Mouse (Mus musculus) brain, embryonic 14.5 days (tissue): ENCODE results near the gene Slc9b1.

Experiments used
- CTCF ChIP-seq: fragments of 200-500 bp; IDR thresholded peaks from 2 replicates; pipeline ENCODE4 v1.5.1; 2012; ENCODE audit warnings: inconsistent platforms, mild to moderate bottlenecking, moderate library complexity, borderline replicate concordance; ENCODE audit not compliant: insufficient read depth, insufficient read length; ENCODE audit errors: extremely low read depth
- POLR2A ChIP-seq: fragments of 200-500 bp; IDR thresholded peaks from 2 replicates; pipeline ENCODE4 v1.6.1; 2012; ENCODE audit warnings: mild to moderate bottlenecking, inconsistent platforms, borderline replicate concordance; ENCODE audit not compliant: poor library complexity, insufficient read depth, insufficient read length, severe bottlenecking; ENCODE audit errors: extremely low read depth

DNA sequence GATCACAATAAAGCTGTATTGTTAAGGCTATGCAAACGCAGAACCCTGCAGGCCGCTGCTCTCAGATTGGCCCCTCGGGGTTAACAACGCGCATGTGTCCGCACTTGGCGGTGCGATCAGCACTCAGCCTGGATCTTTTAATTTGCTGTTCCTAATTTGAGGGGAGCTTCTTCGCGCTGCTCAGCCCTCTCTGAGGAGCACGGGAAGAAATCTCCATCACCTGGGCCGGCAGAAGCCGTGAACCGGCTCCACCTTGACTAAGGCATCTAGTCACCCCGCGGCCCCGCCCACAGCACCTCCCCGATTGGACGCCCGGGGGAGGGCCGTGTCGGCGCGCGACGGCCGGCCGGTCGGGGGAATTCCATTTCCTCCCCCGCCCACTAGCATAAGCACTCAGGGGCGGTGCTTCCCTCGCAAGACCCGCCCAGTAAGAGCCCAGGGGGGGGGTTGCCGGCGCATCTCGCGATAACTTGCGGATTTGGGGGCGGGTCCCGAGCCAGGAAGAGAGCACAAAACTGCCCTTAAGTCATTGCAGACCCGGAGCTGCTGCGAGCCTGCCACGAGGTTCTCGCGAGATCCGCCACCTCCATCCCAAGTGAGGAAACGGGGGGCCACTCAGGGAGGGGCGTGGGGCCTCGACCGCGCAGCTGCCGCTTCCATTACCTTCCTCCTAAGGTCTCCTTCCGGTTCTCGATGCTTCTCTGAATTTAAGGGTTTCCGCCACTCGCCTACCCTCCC, 90.1 kb downstream of the Slc9b1 start, which contains the start of gene Ube2d3:
- TF ChIP-seq POLR2A (peak; percentile 75), CTCF (no peak)
